Mouse (Mus musculus) erythroid progenitor cell, adult 5-6 weeks (primary cell): ENCODE measurements around the gene Glt8d2. TPM values are rescaled to one million over a fixed set of nuclear protein-coding genes. Genes with fewer than 3 reads are reported as not detected.
"Not testable (repeated sequence)": the region's sequence is repeated elsewhere in the genome, so short reads cannot be mapped to it uniquely, and the experiment has no call there.

ENCODE experiments used
- ATAC-seq: replicated peaks from 2 replicates; pipeline ENCODE4 v1.8.0; 2016; ENCODE audit warnings: moderate number of reproducible peaks, mild to moderate bottlenecking, moderate TSS enrichment, inconsistent platforms; ENCODE audit not compliant: poor library complexity, low FRiP score, severe bottlenecking
- total RNA-seq, 2 experiments: library from RNA; stranded (forward) in 1 of 2; stranded (reverse) in 1 of 2; fragments of 150-400 nt in 1 of 2; fragments of 186-747, 209-891 nt in 1 of 2; gene quantifications; 2 replicates each; pipeline versions ENCODE4 v1.2.3 to v1.2.4; 2015 to 2017; ENCODE audit warnings: low replicate concordance in 2 of 2

Glt8d2 gene
- total RNA-seq, 2 experiments from 2014 or later: not detected

- no peak for ATAC-seq
Observed at GRCm38 (mm10) chr10:82651221-82651620, 39.2 kb downstream of the Glt8d2 start.

- no peak for ATAC-seq
Observed at GRCm38 (mm10) chr10:82647205-82647811, 43.1 kb downstream of the Glt8d2 start.

- ATAC-seq: no peak
Observed at GRCm38 (mm10) chr10:82646083-82646482, 44.4 kb downstream of the Glt8d2 start.

- no peak for ATAC-seq
Observed at GRCm38 (mm10) chr10:82641481-82641880, 49.0 kb downstream of the Glt8d2 start.

- ATAC-seq: no peak
Observed at GRCm38 (mm10) chr10:82639032-82639698, 51.3 kb downstream of the Glt8d2 start.

- ATAC-seq: no peak
Observed at GRCm38 (mm10) chr10:82636321-82636720, 54.1 kb downstream of the Glt8d2 start.

DNA sequence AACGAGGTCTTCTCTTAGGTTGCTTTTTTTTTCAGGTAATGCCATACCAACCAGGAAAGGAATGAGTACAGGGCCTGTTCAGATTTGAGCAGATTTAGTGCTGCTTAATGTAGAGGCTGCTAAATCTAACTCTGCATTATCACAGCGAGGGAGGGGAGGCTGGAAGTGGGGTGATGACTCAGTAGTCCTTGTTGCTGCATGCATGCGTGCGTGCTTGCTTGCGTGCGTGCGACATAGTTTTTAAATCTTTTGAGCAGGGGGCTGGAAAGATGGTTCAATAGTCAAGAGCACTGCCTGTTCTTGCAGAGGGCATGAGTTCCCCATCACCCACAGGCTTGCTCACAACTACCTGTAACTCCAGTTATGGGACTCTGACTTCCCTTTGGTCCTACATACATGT lies 56.1 kb downstream of the Glt8d2 start:
- no peak for ATAC-seq

DNA sequence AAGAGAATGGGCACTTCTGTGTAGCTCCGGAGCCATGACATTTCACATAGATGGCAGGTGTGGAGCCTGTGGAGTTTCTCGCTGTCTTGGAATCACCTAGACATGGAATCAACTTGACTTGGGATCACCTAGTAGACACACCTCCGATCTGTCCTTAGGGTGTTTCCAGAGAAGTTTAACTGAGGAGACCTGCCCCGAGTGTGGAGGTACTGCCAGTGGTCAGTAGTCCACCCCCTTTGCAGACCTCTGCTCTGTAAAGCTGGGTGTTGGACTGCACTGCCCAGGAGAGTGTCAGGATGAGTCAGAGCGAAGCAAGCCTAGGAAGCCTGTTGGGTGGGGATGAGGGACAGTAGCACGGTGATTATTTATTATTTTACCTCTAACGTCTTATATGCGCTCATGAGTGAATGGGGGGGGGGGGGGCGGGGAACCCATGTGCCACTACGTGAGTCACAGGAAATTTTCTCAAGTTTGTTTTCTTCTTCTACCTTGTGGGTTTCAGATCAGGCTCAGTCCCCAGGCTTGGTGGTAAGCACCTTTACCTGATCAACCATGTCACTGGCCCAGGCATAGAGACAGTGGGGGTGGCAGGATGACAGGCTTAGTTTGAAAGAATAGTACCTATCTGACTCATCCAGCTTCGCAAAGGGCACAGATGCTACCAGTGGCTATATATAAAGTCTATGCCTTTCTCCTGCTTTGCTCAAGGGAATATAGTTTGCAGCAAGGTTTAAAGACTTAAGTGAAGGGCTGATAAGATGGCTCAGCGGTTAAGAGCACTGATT lies 57.8 kb downstream of the Glt8d2 start:
- ATAC-seq: no peak

GRCm38 (mm10) chr10:82631133-82631532 lies 59.3 kb downstream of the Glt8d2 start:
- no peak for ATAC-seq

DNA sequence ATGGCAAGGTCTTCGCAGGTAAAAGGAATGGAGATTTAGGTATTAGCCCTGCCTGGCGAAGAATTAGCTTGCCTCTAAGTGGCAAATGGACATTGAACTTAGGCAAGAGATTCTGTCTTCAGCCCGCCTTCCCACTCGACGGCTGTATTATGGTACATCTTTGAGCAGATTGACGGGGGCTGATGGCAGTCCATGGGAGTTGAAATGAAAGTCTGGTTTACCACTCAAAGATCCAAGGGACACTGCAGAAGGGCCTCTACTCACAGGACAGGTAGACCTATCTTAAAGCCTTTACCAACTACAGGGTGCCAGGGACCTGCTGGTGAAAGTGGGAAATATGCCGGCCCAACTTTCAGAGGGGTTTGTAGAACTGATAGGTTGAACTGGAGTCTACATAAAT lies 60.0 kb downstream of the Glt8d2 start:
- no peak for ATAC-seq

- ATAC-seq: peak; percentile 97
Observed at GRCm38 (mm10) chr10:82629586-82630255, 60.7 kb downstream of the Glt8d2 start, which contains the start of gene Tdg. Gene Tdg, plus strand, starts transcription at chr10:82629828.

GRCm38 (mm10) chr10:82629111-82629585 lies 61.3 kb downstream of the Glt8d2 start:
- peak; percentile 25 for ATAC-seq

DNA sequence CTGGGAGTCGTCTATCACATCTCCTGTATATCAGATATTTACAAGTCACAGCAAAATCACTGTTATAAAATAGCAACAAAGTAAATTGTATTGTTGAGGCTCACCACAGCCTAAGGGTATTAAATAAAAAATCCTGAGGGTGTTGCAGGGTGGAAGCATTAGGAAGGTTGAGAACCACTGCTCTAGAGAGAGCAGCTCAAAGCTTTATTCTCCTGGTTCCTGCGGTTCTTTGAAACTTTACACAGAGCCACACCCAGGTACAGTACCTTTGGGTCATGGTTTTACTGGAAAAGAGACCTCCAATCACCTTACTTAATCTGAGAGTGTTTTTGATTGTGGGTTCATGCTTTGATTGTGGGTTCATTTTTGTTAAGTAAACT lies 66.9 kb downstream of the Glt8d2 start:
- ATAC-seq: not testable (repeated sequence)

- peak; percentile 87 for ATAC-seq
Observed at GRCm38 (mm10) chr10:82622671-82623552, 67.5 kb downstream of the Glt8d2 start, which contains the start of gene 1190007I07Rik. Gene 1190007I07Rik, minus strand, starts transcription at chr10:82623228.

DNA sequence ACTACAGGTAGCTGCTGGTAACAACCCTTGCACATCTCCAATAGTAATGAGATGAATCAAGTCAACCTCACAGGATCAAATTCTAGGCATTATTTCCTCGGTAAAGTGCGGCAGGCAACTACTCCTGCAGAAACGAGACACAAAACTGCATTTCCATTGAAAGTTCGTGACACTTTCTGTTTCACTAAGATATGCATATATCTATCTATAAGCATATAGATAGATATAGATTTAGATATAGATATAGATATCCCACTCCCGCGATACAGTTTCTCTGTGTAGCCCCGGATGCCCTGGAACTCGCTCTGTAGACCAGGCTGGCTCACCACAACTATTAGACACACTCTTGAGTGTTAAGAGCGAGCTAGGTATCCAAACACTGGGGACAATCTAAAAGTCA lies 68.2 kb downstream of the Glt8d2 start:
- ATAC-seq: no peak
